Mouse (Mus musculus) cerebellum, adult 11-12 months (tissue): ENCODE data around the gene Hdac7.

Source experiments
- DNase-seq: peaks from one replicate; pipeline ENCODE4 v3.0.0; 2022

The Hdac7 gene

GRCm38 (mm10) chr15:97766194-97766593, 78.1 kb downstream of the Hdac7 start:
- DNase-seq: no peak

- DNase-seq: no peak
Observed at GRCm38 (mm10) chr15:97765090-97765794, 79.1 kb downstream of the Hdac7 start.

- DNase-seq: no peak
Observed at GRCm38 (mm10) chr15:97764532-97764931, 79.8 kb downstream of the Hdac7 start.

DNA sequence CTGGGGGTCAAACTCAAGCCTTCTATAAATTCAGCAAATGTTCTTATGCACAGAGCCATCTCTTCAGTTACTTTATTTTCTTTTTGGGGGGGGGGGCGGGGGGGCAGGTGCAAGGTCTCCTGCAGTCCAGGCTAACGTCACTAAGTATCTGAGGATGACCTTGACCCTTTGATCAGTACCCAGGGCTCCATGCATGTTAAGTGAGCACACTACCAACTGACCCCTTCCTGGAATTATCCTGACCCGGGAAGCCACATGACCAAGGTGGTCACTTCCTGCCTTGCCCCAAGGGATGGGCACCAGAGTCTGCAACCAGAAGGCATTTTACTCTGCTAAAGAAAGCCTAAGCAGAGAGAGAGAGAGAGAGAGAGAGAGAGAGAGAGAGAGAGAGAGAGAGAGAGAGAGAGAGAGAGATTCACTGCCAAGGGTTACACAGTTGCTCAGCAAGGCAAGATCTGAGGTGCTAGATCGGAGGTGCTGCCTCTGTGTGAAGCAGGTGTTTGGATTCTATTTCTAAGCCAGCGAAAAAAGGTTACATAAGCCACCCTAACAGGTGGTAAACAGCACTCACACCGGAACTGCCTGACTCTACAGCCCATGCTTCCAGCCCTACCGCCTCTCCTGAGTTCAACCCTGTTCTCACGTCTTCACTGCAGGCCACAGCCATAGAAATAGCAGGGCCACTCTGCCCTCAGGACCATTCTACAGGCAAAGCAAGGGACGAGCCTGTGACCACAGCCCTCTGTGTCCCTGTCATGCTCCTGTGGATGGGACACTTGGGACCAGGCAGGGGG, 80.8 kb downstream of the Hdac7 start:
- no peak for DNase-seq

DNA sequence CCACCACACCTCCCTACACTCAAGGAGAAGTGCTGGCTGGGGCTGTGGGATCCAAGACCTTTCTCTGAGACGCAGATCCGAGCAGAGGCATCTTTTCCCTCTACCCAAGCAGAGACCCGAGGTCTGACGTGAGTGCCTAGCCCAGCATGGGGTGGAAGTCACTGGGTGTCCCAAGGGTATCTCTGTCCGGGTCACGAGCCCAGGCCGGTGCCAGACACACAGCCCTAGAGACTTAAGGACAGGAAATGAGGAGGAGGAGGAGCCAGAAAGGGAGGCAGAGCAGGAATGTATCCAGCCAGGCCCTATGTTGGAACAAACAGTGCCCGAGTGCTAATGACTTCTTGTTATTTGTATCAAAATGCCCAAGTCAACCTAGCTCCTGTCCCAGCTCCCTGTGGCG, 81.6 kb downstream of the Hdac7 start:
- DNase-seq: no peak

- no peak for DNase-seq
Observed at GRCm38 (mm10) chr15:97761438-97761837, 82.9 kb downstream of the Hdac7 start.

DNA sequence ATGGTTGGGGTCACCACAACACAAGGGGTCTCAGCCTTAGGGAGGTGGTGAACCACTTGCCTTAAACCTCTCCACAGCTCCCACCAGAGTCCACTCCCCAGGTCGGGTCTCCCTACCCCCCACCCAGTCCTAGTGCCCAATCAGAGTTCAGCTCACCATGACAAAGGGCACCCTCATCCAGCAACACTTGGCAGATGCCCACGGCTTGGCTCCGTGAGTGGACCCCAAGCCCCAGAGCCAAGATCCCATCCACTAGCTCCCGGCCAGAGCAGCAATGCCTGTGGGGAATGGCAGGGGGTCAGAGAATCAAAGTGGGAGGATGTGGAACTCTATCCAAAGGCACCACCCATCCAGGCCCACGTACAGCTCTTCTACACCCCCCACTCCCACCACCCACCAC, 83.3 kb downstream of the Hdac7 start:
- no peak for DNase-seq

- DNase-seq: peak; percentile 70
Observed at GRCm38 (mm10) chr15:97760006-97760405, 84.3 kb downstream of the Hdac7 start.

- no peak for DNase-seq
Observed at GRCm38 (mm10) chr15:97755361-97755760, 88.9 kb downstream of the Hdac7 start.

GRCm38 (mm10) chr15:97754476-97754875, 89.8 kb downstream of the Hdac7 start:
- DNase-seq: no peak

DNA sequence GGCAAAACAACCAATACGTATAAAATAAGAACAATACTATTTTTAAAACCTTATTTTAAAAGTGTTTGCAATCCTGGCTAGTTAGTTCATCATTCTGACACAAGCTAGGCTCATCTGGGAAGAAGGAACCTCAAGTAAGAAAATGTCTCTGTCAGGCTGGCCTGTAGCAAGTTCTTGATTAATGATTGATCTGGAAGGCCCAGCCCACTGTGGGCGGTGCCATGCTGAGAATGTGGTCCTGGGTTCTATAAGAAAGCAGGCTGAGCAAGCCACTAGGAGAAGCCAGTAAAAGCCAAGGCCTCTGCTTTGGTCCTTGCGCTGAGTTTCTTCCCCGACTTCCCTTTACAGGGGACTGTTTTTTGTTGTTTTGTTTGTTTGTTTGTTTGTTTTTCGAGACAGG, 91.8 kb downstream of the Hdac7 start:
- no peak for DNase-seq

- DNase-seq: no peak
Observed at GRCm38 (mm10) chr15:97751676-97752075, 92.6 kb downstream of the Hdac7 start.

DNA sequence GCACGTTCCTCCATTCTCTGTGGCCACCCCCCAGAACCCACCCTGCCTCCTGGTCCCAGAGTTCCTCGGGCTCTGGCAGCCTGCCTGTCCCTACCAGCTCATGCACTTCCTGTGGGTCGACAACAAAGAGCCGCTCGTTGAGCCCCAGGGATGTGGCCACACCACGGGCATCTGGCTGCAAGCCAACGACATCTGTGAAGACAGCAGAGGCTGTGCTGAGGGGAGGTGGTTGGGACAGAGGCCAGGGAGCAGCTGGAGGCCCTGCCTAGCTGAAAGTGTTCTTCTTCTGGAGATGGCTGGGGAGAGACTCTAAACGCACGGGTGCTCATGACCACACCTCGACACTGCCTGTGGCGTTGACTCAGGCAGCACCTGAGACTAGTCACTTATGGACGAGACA, 93.6 kb downstream of the Hdac7 start:
- DNase-seq: peak; percentile 51

DNA sequence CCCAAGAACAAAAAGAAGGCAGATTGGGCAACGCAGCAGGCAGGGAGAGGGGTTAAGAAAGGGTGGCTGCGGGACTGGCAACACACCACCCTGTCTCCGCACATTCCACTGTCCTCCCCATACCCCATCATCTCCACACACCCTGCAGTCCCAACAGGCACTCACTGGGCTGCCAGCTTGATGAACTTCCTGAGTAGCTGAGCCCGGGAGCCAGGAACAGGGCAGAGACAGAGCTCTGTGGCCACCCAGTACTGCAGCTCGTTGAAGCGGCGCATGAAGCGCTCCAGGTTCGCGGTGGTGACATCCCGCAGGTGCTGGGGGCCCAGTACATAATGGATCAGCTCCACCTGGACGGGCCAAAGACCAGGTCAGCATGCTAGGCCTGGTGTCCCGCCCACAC, 94.5 kb downstream of the Hdac7 start:
- DNase-seq: no peak

GRCm38 (mm10) chr15:97749397-97749796, 94.9 kb downstream of the Hdac7 start:
- DNase-seq: no peak

- no peak for DNase-seq
Observed at GRCm38 (mm10) chr15:97748964-97749363, 95.3 kb downstream of the Hdac7 start.

DNA sequence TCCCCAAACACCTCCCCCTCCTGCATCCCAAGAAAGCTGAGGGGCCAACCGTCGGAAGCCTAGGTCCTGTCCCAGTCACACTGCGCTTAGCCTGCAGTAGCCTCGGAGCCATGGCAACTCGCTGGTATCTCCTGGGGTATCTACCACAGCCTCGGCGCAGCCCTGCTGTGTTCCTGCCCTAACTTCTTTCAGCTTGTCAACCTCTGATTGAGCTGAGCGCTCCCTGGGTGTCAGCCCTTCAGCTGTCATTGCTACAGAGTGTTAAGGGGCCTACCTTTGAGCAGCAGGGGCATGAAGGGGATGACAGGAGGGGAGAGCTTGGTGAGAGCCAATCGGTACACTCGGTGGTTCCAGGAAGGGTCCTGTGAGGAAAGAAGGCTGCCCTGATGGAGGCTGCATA, 96.0 kb downstream of the Hdac7 start:
- no peak for DNase-seq

DNA sequence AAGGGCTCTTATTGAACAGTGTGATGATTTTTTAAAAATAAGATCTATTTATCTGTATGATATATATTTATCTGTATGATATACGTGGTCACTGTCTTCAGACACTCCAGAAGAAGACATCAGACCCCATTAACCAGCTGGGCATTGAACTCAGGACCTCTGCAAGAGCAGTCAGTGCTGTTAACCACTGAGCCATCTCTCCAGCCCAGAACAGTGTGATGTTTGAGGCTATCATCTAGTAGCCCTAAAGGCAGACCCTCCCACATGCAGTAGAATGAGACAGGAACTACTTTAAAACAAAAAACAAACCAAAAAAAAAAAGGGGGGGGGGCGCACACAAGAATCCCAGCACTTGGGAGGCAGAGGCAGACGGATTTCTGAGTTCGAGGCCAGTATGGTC, 96.8 kb downstream of the Hdac7 start:
- no peak for DNase-seq

DNA sequence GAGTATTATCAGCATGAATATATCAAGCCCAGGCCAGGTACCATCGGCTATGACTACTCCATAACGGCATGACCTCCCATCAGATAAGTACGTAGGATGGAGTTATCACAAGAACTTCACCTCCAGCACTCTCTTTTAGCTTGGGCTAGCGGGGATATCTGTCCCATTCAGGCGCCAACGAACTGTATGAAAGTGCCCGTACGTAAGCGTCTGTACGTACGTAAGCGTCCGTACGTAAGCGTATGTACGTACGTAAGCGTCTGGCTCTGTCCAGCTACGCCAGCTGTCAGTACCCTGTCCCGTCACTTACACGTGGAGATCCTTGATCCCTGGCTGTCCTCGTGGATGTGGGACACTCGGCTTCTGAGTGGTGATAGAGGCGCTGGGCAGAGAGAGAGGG, 97.6 kb downstream of the Hdac7 start:
- DNase-seq: no peak

DNA sequence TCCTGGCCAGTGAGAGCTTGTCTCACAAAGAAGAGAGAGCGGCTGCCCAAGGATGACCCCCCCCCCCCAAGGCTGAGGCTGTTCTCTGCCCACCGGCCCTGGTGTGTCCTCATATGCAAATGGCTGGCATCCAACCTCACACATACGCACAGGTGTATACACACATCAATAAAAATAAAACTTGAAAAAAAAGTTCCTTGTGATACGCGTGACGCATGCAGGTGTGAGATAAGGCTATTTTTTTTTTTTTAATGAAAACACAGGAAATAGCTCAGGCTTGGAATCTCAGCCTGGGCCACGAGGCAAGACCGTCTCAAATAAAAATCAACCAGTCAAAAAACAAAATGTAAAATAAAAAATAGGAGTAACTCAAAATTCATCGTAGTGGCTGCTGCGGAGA, 98.0 kb downstream of the Hdac7 start:
- no peak for DNase-seq

DNA sequence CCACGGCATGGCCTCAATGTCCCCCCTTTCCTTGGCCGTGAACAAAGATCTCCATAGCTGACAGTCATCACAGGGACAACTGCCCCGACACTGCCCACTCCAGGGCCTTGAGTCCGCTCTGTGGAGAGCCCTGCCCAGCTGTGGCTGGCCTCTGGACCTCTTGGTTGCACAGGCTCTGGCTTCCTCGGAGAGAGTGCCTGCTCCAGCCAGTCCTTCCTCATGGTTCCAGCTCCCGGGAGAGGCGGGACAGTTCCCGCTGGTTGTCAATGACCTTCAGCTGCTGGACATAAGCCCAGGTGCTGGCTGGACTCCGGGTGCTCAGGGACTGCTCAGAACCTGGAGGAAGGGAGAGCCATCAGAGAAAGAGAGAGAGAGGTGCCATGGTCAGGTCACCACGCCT, 99.0 kb downstream of the Hdac7 start:
- peak; percentile 16 for DNase-seq

DNA sequence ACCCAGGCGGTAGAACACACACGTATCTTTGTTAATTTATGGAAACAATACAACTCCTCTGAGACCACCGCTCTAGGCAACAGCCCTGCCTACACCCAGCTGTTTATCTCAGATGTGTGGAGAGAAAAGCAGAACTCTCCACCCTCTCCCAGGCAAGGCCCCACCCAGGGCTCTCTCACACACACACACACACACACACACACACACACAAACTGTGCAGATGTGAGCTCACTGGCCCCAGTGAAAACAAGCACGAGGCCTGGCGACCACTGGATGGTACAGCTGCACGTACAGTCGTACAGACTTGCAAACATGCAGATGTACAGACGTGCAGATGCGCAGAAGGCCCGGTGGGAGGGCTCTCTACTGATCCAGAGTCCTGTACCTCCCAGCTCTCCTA, 99.4 kb downstream of the Hdac7 start:
- no peak for DNase-seq

GRCm38 (mm10) chr15:97743961-97744525, 100.3 kb downstream of the Hdac7 start:
- no peak for DNase-seq

- DNase-seq: no peak
Observed at GRCm38 (mm10) chr15:97743210-97743609, 101.1 kb downstream of the Hdac7 start.
